Mouse (Mus musculus): Measurements from ENCODE around the gene Ntrk3. TPM values are rescaled to one million over a fixed set of nuclear protein-coding genes. Genes with fewer than 3 reads are reported as not detected.

Ntrk3 gene
- polyA plus RNA-seq, 1 experiment from 2014 or later, result 1.2 TPM

- Histone ChIP-seq H3K36me3 (ENCODE audit: control insufficient read depth, insufficient read depth) (no peaks in the 10 kb centered on the region), H3K4me3 (ENCODE audit: low read depth, low read length) (no peak overlapping the region), H3K27ac (ENCODE audit: low read depth, low read length) (no peak overlapping the region), H3K9me3 (ENCODE audit: control insufficient read depth) (no peaks in the 10 kb centered on the region), H3K27me3 (replicated peaks; ENCODE audit: control insufficient read depth, insufficient read depth, low read length) (no peaks in the 10 kb centered on the region), H3K4me2 (replicated peaks; ENCODE audit: low read depth) (no peak overlapping the region), H3K4me1 (replicated peaks; ENCODE audit: control insufficient read depth, insufficient read depth, low read length) (no peaks in the 10 kb centered on the region), H3K9ac (ENCODE audit: low read depth, low read length) (no peak overlapping the region)
- WGBS, result 24% methylated on average over 17 of the region's 17 CpGs
- no peak for TF ChIP-seq CTCF (IDR thresholded peaks at IDR 0.05; ENCODE audit: low read depth)
- no peak for ATAC-seq
These were observed 546.7 kb downstream of the Ntrk3 start for GRCm38 (mm10) chr7:78190931-78191653.

- no peak overlapping the region for H3K4me3 ChIP-seq (ENCODE audit: low read depth, low read length)
- H3K9me3 ChIP-seq (ENCODE audit: control insufficient read depth), result no peaks in the 10 kb centered on the region
- no peak for TF ChIP-seq CTCF (IDR thresholded peaks at IDR 0.05; ENCODE audit: low read depth)
- H3K4me2 ChIP-seq (replicated peaks; ENCODE audit: low read depth), result no peak overlapping the region
- H3K36me3 ChIP-seq (ENCODE audit: control insufficient read depth, insufficient read depth), result no peaks in the 10 kb centered on the region
- H3K27me3 ChIP-seq (replicated peaks; ENCODE audit: control insufficient read depth, insufficient read depth, low read length), result no peaks in the 10 kb centered on the region
- ATAC-seq, result no peak
- H3K4me1 ChIP-seq (replicated peaks; ENCODE audit: control insufficient read depth, insufficient read depth, low read length), result no peaks in the 10 kb centered on the region
- H3K27ac ChIP-seq (ENCODE audit: low read depth, low read length), result no peak overlapping the region
- WGBS, result 48% methylated on average over 4 of the region's 4 CpGs
- H3K9ac ChIP-seq (ENCODE audit: low read depth, low read length), result no peak overlapping the region
These were observed 552.2 kb downstream of the Ntrk3 start for GRCm38 (mm10) chr7:78185578-78185977.

- H3K9me3 ChIP-seq (ENCODE audit: control insufficient read depth), result no peaks in the 10 kb centered on the region
- H3K9ac ChIP-seq (ENCODE audit: low read depth, low read length), result no peak overlapping the region
- no peak for ATAC-seq
- H3K27me3 ChIP-seq (replicated peaks; ENCODE audit: control insufficient read depth, insufficient read depth, low read length), result no peaks in the 10 kb centered on the region
- WGBS, result 32% methylated on average over 1 of the region's 1 CpGs
- H3K36me3 ChIP-seq (ENCODE audit: control insufficient read depth, insufficient read depth), result no peaks in the 10 kb centered on the region
- H3K27ac ChIP-seq (ENCODE audit: low read depth, low read length), result no peak overlapping the region
- H3K4me2 ChIP-seq (replicated peaks; ENCODE audit: low read depth), result no peak overlapping the region
- no peak for TF ChIP-seq CTCF (IDR thresholded peaks at IDR 0.05; ENCODE audit: low read depth)
- no peaks in the 10 kb centered on the region for H3K4me1 ChIP-seq (replicated peaks; ENCODE audit: control insufficient read depth, insufficient read depth, low read length)
- H3K4me3 ChIP-seq (ENCODE audit: low read depth, low read length), result no peak overlapping the region
These were observed 554.4 kb downstream of the Ntrk3 start for GRCm38 (mm10) chr7:78183396-78183795.

DNA sequence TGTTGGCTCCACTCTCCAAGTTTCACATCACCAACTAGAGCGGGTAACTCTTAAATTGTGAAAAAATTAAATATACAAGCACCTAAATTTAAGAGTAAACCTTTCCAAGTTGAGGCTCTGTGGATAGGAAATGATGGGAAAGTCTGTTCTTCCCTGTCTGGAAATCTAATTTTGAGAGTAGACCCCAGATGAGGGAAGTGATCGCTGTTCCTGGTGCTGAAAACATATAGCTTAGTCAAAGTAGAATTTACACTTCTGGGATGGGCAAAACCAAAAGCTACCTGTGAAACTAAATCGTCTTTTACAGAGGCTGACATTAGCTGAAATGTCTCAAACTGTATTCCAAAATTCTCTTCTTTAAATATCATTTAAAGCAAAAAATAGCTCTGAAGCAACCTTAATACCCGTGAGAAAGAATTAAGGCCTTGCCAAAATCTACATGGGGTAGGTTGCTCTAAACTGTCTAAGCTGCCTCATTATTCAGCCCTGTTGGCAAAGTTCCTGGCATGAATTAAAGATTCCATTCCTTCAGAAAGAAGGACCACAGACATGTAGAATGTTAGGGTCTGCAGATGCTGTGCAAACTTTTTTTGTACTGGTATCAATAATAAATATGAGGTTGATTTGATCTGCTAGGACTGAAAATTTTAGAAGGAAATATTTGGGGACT lies 557.7 kb downstream of the Ntrk3 start:
- Histone ChIP-seq H3K4me1 (replicated peaks; ENCODE audit: control insufficient read depth, insufficient read depth, low read length) (no peaks in the 10 kb centered on the region), H3K4me2 (replicated peaks; ENCODE audit: low read depth) (no peak overlapping the region), H3K36me3 (ENCODE audit: control insufficient read depth, insufficient read depth) (no peaks in the 10 kb centered on the region), H3K4me3 (ENCODE audit: low read depth, low read length) (no peak overlapping the region), H3K27me3 (replicated peaks; ENCODE audit: control insufficient read depth, insufficient read depth, low read length) (no peaks in the 10 kb centered on the region), H3K27ac (ENCODE audit: low read depth, low read length) (no peak overlapping the region), H3K9me3 (ENCODE audit: control insufficient read depth) (no peaks in the 10 kb centered on the region), H3K9ac (ENCODE audit: low read depth, low read length) (no peak overlapping the region)
- WGBS, result 70% methylated on average over 4 of the region's 4 CpGs
- TF ChIP-seq CTCF (IDR thresholded peaks at IDR 0.05; ENCODE audit: low read depth), result no peak
- no peak for ATAC-seq

- no peaks in the 10 kb centered on the region for H3K9me3 ChIP-seq (ENCODE audit: control insufficient read depth)
- 67% methylated on average over 5 of the region's 5 CpGs for WGBS
- ATAC-seq, result no peak
- H3K27ac ChIP-seq (ENCODE audit: low read depth, low read length), result no peak overlapping the region
- H3K4me2 ChIP-seq (replicated peaks; ENCODE audit: low read depth), result no peak overlapping the region
- no peaks in the 10 kb centered on the region for H3K4me1 ChIP-seq (replicated peaks; ENCODE audit: control insufficient read depth, insufficient read depth, low read length)
- H3K36me3 ChIP-seq (ENCODE audit: control insufficient read depth, insufficient read depth), result no peaks in the 10 kb centered on the region
- no peaks in the 10 kb centered on the region for H3K27me3 ChIP-seq (replicated peaks; ENCODE audit: control insufficient read depth, insufficient read depth, low read length)
- no peak for TF ChIP-seq CTCF (IDR thresholded peaks at IDR 0.05; ENCODE audit: low read depth)
- H3K4me3 ChIP-seq (ENCODE audit: low read depth, low read length), result no peak overlapping the region
- no peak overlapping the region for H3K9ac ChIP-seq (ENCODE audit: low read depth, low read length)
These were observed 565.4 kb downstream of the Ntrk3 start for GRCm38 (mm10) chr7:78172267-78172955.

DNA sequence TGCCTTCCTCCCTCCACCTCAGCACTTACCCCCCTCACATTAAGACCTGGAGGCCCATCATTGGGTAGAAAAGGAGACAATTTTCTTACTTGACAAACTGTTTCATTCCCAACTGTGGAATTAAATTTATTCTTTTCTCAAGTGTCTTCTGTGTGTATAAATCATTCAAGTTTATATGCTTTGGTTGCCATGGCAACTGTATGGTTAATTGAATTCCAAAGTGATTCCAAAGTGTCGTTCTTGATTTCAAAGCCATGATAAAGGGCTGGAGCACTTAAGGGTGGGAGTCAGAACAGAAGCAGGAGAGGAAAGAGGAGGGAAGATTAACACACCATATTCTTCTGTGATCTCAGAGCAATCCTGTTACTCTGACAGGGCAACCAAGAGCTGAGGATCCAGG lies 572.3 kb downstream of the Ntrk3 start:
- no peak for ATAC-seq
- Histone ChIP-seq H3K9ac (ENCODE audit: low read depth, low read length) (no peak overlapping the region), H3K9me3 (ENCODE audit: control insufficient read depth) (no peaks in the 10 kb centered on the region), H3K4me1 (replicated peaks; ENCODE audit: control insufficient read depth, insufficient read depth, low read length) (no peaks in the 10 kb centered on the region), H3K36me3 (ENCODE audit: control insufficient read depth, insufficient read depth) (no peaks in the 10 kb centered on the region), H3K27me3 (replicated peaks; ENCODE audit: control insufficient read depth, insufficient read depth, low read length) (no peaks in the 10 kb centered on the region), H3K4me3 (ENCODE audit: low read depth, low read length) (no peak overlapping the region), H3K27ac (ENCODE audit: low read depth, low read length) (no peak overlapping the region), H3K4me2 (replicated peaks; ENCODE audit: low read depth) (no peak overlapping the region)
- no peak for TF ChIP-seq CTCF (IDR thresholded peaks at IDR 0.05; ENCODE audit: low read depth)
- whole genome bisulfite sequencing, result 26% methylated on average over 1 of the region's 1 CpGs

Data from intestine, postnatal 0 days (tissue).